Mouse (Mus musculus): ENCODE results near the gene Otud7b.
A peak's percentile ranks its signal among the peaks of the same experiment; 100 is the strongest.

Otud7b gene

DNA sequence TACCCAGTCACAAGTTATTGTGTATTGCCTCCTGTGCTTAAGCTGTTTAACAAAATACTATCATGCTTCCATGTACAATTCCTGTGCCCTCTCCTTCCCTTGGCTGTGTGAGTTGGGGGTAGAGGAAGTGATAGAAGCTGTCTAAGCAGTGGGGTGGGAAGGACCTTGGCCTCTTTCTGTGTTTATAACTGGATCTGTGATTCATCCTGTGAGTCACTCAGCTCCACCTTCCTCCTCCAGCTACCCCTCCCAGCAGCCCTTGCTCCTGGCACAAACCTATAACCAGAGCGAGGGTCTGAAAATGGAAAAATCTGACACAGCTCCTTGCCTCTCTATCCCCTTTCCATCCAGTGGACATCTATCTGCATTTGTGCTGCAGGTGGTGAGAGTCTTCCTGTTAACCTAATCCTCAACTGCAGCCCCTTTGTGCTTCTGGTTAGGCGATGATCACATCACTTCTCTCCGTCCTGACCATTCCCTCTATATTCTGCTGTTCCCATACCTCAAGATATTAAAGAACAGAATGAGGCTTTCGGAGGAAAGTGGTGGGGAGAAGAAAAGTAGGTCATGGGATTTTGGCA is 56.0 kb downstream of the Otud7b start:
- TF ChIP-seq CTCF (conservative IDR thresholded peaks at IDR 0.05; ENCODE audit: low read length) (no peak), NANOG (IDR thresholded peaks at IDR 0.05; ENCODE audit: borderline replicate concordance, low read length) (no peak), POU5F1 (IDR thresholded peaks at IDR 0.05; ENCODE audit: borderline replicate concordance, low read length) (no peak)
- peak overlapping the region; percentile 75 for H3K4me3 ChIP-seq (replicated peaks; ENCODE audit: low read length)

DNA sequence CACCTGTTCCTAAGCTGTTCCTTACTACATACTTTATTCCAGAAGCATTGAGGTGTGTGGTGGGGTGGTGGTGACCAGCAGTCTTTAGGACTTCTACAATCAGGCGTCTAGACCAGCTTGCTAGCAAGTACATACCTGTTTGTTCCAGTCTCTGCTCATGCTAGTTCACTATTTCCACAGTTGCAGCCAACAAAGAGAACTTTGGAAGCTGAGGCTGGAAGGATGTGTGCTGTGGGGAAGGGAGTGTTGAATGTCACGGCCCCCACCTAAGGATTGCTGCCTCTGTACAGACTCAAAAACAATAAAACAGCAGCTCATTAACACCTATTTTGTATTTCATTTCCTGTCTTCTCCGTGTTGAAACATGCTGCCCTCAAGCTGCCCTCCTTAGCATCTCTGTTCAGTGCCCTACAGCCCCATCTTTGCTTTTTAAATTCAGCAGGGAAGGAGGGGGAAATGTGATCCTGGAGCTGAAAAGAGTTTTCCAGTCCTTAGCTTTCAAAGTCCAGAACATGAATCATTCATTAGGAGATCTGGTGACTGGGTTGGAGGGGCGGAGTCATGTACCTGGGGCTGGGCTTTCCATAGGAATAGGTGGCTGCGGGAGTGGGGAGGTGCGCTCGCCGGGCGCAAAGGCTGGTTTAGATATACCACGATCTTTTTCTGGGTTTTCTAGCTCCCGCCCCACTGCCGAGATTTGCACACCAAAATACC is 56.6 kb downstream of the Otud7b start:
- TF ChIP-seq POU5F1 (IDR thresholded peaks at IDR 0.05; ENCODE audit: borderline replicate concordance, low read length) = no peak
- TF ChIP-seq NANOG (IDR thresholded peaks at IDR 0.05; ENCODE audit: borderline replicate concordance, low read length) = no peak
- TF ChIP-seq CTCF (conservative IDR thresholded peaks at IDR 0.05; ENCODE audit: low read length) = no peak
- H3K4me3 ChIP-seq (replicated peaks; ENCODE audit: low read length) = peak overlapping the region; percentile 75
- peaks cover 69% of the 10 kb centered on the region for H3K4me1 ChIP-seq (replicated peaks; ENCODE audit: low read depth, low read length)
- H3K9me3 ChIP-seq (ENCODE audit: low read length) = no peaks in the 10 kb centered on the region
- H3K36me3 ChIP-seq (ENCODE audit: insufficient read depth, low read length) = no peaks in the 10 kb centered on the region
- peaks cover 36% of the 10 kb centered on the region for H3K27me3 ChIP-seq (ENCODE audit: insufficient read depth, low read length)

More for the DNA sequence above, 56.0 kb downstream of the Otud7b start:
- Histone ChIP-seq H3K27me3 (ENCODE audit: insufficient read depth, low read length) (peaks cover 36% of the 10 kb centered on the region), H3K36me3 (ENCODE audit: insufficient read depth, low read length) (0 out of 2 replicates have a peak, but pooled peaks cover 3% of the 10 kb centered on the region), H3K9me3 (ENCODE audit: low read length) (no peaks in the 10 kb centered on the region), H3K4me1 (replicated peaks; ENCODE audit: low read depth, low read length) (peaks cover 75% of the 10 kb centered on the region)

DNA sequence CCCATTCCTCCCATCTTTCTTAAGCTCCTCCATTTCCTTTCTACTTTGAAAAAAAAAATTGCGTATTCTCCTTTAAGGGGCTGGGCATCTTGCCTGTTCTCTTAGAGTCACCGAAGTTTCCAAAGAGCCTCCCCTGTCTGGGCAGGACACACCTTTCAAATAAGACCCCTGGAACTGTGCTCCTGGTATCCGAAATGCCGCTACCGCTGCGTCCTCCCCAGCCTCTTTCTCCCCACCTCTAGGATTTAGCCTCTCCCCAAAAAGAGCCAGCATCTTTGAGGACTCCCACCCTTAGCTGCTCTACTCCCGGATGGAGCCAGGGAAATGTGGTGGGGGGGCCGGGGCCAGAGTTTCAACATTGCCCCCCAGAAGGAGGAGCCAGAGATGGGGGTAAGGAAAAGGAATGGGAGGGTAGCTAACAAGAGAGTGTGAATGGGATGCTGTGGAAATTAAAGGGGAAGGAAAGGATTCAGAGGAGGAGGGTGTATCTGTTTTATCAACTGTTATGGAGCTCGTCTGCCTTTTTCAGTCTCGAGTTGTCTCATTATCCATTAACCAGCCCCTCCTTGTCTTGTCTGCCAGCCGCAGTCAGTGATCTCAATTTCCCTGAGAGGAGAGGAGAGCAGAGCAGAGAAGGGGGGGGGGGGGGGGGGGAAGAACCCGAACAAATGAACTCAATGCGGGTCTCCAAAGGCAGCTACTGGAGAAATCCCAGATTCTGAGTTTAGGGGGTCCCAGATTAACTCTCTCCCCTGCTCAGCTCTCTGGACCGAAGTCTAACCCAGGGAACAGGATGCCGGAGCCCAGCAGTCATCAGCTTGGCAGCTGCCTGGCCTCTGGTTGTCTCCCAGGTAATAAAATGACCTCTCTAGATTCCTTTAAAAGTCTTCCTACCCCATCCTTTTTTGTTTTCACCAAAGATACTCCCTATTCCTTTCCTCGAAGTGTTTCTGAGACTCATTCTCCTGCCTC is 57.8 kb downstream of the Otud7b start, which contains the start of gene Mtmr11:
Gene Mtmr11, plus strand, starts transcription at position 136 of the 972 bp plus-strand sequence.
- TF ChIP-seq POU5F1 (IDR thresholded peaks at IDR 0.05; ENCODE audit: borderline replicate concordance, low read length) (no peak), NANOG (IDR thresholded peaks at IDR 0.05; ENCODE audit: borderline replicate concordance, low read length) (no peak), CTCF (conservative IDR thresholded peaks at IDR 0.05; ENCODE audit: low read length) (no peak)

DNA sequence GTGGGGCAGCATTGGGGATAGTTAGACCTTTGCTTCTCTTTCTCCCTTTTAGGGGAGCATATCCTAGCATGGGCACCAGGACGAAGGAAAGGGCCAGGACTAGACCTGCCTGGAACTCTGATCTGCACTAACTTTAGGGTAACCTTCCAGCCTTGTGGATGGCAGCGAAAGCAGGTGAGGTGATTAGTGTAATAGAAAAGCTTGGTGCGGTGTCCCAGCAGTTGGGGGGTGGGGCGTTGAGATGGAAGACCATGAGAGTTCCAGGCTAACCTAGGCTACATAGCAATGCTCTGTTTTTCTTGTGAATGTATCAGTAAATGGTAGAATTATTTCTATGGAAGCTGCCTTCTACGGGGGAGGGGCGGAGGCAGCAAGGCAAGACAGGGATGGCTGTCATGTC is 58.7 kb downstream of the Otud7b start:
- no peak for TF ChIP-seq NANOG (IDR thresholded peaks at IDR 0.05; ENCODE audit: borderline replicate concordance, low read length)
- TF ChIP-seq CTCF (conservative IDR thresholded peaks at IDR 0.05; ENCODE audit: low read length) = no peak
- TF ChIP-seq POU5F1 (IDR thresholded peaks at IDR 0.05; ENCODE audit: borderline replicate concordance, low read length) = no peak
- Histone ChIP-seq H3K9me3 (ENCODE audit: low read length) (no peaks in the 10 kb centered on the region), H3K4me3 (replicated peaks; ENCODE audit: low read length) (no peak overlapping the region), H3K27me3 (ENCODE audit: insufficient read depth, low read length) (peaks cover 36% of the 10 kb centered on the region), H3K4me1 (replicated peaks; ENCODE audit: low read depth, low read length) (peaks cover 52% of the 10 kb centered on the region), H3K36me3 (ENCODE audit: insufficient read depth, low read length) (no peaks in the 10 kb centered on the region)

More for the DNA sequence above, 57.8 kb downstream of the Otud7b start, which contains the start of gene Mtmr11:
- peaks cover 58% of the 10 kb centered on the region for H3K4me1 ChIP-seq (replicated peaks; ENCODE audit: low read depth, low read length)
- H3K27me3 ChIP-seq (ENCODE audit: insufficient read depth, low read length) = peaks cover 36% of the 10 kb centered on the region
- H3K9me3 ChIP-seq (ENCODE audit: low read length) = no peaks in the 10 kb centered on the region
- peak within 1 kb of the TSS; percentile 75 for H3K4me3 ChIP-seq (replicated peaks; ENCODE audit: low read length)
- H3K36me3 ChIP-seq (ENCODE audit: insufficient read depth, low read length) = no peaks in the 10 kb centered on the region

DNA sequence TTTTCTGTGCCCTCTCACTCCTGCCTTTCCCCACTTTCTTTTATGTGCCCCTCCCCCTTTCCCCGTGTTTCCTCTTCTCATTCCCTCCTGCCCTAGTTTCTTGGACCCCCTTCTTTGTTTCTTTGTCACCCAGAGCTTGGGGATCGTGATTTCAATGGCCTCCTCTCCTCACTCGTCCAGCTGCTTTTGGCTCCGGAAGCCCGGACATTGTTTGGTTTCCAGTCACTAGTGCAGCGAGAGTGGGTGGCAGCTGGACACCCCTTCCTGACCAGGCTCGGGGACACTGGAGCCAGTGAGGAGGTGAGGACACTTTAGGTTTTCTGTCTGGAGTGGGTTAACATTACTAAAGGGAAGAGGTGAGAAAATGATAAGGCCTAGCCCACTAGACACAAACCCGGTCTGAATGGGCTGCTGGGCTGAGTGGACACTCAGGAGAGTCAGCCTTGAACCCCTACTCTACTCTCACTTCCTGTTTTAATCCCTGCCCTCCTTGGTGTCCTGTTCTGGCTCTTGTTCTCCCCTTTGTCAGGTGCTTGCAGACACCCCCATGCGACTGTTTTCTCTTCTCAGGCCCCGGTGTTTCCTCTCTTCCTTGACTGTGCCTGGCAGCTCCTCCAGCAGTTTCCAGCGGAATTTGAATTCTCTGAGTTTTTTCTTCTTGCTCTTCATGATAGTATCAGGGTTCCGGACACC is 64.3 kb downstream of the Otud7b start:
- Histone ChIP-seq H3K4me1 (replicated peaks; ENCODE audit: low read depth, low read length) (peaks cover 36% of the 10 kb centered on the region), H3K4me3 (replicated peaks; ENCODE audit: low read length) (no peak overlapping the region), H3K9me3 (ENCODE audit: low read length) (no peaks in the 10 kb centered on the region), H3K27me3 (ENCODE audit: insufficient read depth, low read length) (peaks cover 13% of the 10 kb centered on the region), H3K36me3 (ENCODE audit: insufficient read depth, low read length) (peaks cover 22% of the 10 kb centered on the region)
- TF ChIP-seq POU5F1 (IDR thresholded peaks at IDR 0.05; ENCODE audit: borderline replicate concordance, low read length) = no peak
- no peak for TF ChIP-seq NANOG (IDR thresholded peaks at IDR 0.05; ENCODE audit: borderline replicate concordance, low read length)
- TF ChIP-seq CTCF (conservative IDR thresholded peaks at IDR 0.05; ENCODE audit: low read length) = no peak

DNA sequence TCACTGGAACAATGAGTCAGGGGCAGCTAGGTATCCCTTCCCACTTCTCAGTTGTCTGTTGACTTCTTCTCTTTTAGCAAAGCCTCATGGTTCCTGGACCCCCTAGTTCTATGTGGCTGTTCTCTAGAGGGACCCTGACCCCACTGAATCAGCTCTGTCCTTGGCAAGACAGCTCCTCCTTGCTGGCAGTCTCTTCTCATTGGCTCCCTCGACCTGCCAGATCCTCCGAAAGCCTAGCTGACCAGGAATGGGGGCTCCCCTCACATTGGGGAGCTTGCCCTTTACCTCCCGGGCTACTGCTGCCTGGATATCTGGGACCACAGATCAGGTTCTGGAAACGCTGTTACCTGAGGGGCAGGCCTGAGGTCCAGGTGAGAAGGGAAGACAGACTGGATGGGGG is 65.9 kb downstream of the Otud7b start:
- peak overlapping the region; percentile 99 for H3K4me3 ChIP-seq (replicated peaks; ENCODE audit: low read length)
- peaks cover 38% of the 10 kb centered on the region for H3K36me3 ChIP-seq (ENCODE audit: insufficient read depth, low read length)
- TF ChIP-seq POU5F1 (IDR thresholded peaks at IDR 0.05; ENCODE audit: borderline replicate concordance, low read length) = no peak
- TF ChIP-seq CTCF (conservative IDR thresholded peaks at IDR 0.05; ENCODE audit: low read length) = no peak
- no peak for TF ChIP-seq NANOG (IDR thresholded peaks at IDR 0.05; ENCODE audit: borderline replicate concordance, low read length)
- H3K4me1 ChIP-seq (replicated peaks; ENCODE audit: low read depth, low read length) = peaks cover 52% of the 10 kb centered on the region
- no peaks in the 10 kb centered on the region for H3K27me3 ChIP-seq (ENCODE audit: insufficient read depth, low read length)
- H3K9me3 ChIP-seq (ENCODE audit: low read length) = no peaks in the 10 kb centered on the region

GRCm38 (mm10) chr3:96170976-96171545 is 66.7 kb downstream of the Otud7b start:
- Histone ChIP-seq H3K4me1 (replicated peaks; ENCODE audit: low read depth, low read length) (peaks cover 58% of the 10 kb centered on the region), H3K4me3 (replicated peaks; ENCODE audit: low read length) (peak overlapping the region; percentile 99), H3K36me3 (ENCODE audit: insufficient read depth, low read length) (peaks cover 46% of the 10 kb centered on the region), H3K27me3 (ENCODE audit: insufficient read depth, low read length) (no peaks in the 10 kb centered on the region), H3K9me3 (ENCODE audit: low read length) (no peaks in the 10 kb centered on the region)
- no peak for TF ChIP-seq NANOG (IDR thresholded peaks at IDR 0.05; ENCODE audit: borderline replicate concordance, low read length)
- TF ChIP-seq POU5F1 (IDR thresholded peaks at IDR 0.05; ENCODE audit: borderline replicate concordance, low read length) = no peak
- no peak for TF ChIP-seq CTCF (conservative IDR thresholded peaks at IDR 0.05; ENCODE audit: low read length)

Data from E14TG2a.4 (cell line).